Mouse (Mus musculus): ENCODE measurements around the gene Trp53tg5. TPM values are rescaled to one million over a fixed set of nuclear protein-coding genes. Genes with fewer than 3 reads are reported as not detected.

The Trp53tg5 gene
- polyA plus RNA-seq, 1 experiment from 2014 or later, result not detected

- Histone ChIP-seq H3K4me1 (ENCODE audit: control insufficient read depth, insufficient read depth, low read depth, low read length) (no peaks in the 10 kb centered on the region), H3K27ac (ENCODE audit: low read depth, low read length) (no peak overlapping the region), H3K4me3 (ENCODE audit: low read length) (no peak overlapping the region), H3K27me3 (replicated peaks; ENCODE audit: control insufficient read depth, insufficient read depth, low read length) (no peaks in the 10 kb centered on the region), H3K9ac (ENCODE audit: low read depth, low read length) (no peak overlapping the region), H3K9me3 (ENCODE audit: control insufficient read depth, low read length) (no peaks in the 10 kb centered on the region), H3K36me3 (ENCODE audit: control insufficient read depth, insufficient read depth, low read length) (no peaks in the 10 kb centered on the region), H3K4me2 (ENCODE audit: low read length) (no peak overlapping the region)
- no peak for ATAC-seq
- WGBS, result 93% methylated on average over 15 of the region's 15 CpGs
Observed at GRCm38 (mm10) chr2:164422675-164423393, 50.7 kb downstream of the Trp53tg5 start.

- no peaks in the 10 kb centered on the region for H3K4me1 ChIP-seq (ENCODE audit: control insufficient read depth, insufficient read depth, low read depth, low read length)
- no peak for ATAC-seq
Observed at GRCm38 (mm10) chr2:164421979-164422378, 51.5 kb downstream of the Trp53tg5 start.

GRCm38 (mm10) chr2:164421306-164421705, 52.2 kb downstream of the Trp53tg5 start:
- no peak for ATAC-seq
- no peak overlapping the region for H3K4me3 ChIP-seq (ENCODE audit: low read length)
- H3K9ac ChIP-seq (ENCODE audit: low read depth, low read length), result no peak overlapping the region
- H3K27me3 ChIP-seq (replicated peaks; ENCODE audit: control insufficient read depth, insufficient read depth, low read length), result no peaks in the 10 kb centered on the region
- H3K4me1 ChIP-seq (ENCODE audit: control insufficient read depth, insufficient read depth, low read depth, low read length), result no peaks in the 10 kb centered on the region
- H3K36me3 ChIP-seq (ENCODE audit: control insufficient read depth, insufficient read depth, low read length), result no peaks in the 10 kb centered on the region
- H3K27ac ChIP-seq (ENCODE audit: low read depth, low read length), result no peak overlapping the region
- H3K9me3 ChIP-seq (ENCODE audit: control insufficient read depth, low read length), result no peaks in the 10 kb centered on the region
- no peak overlapping the region for H3K4me2 ChIP-seq (ENCODE audit: low read length)
- 92% methylated on average over 7 of the region's 7 CpGs for WGBS

More at GRCm38 (mm10) chr2:164421979-164422378, 51.5 kb downstream of the Trp53tg5 start:
- Histone ChIP-seq H3K9me3 (ENCODE audit: control insufficient read depth, low read length) (no peaks in the 10 kb centered on the region), H3K27me3 (replicated peaks; ENCODE audit: control insufficient read depth, insufficient read depth, low read length) (no peaks in the 10 kb centered on the region), H3K27ac (ENCODE audit: low read depth, low read length) (no peak overlapping the region), H3K36me3 (ENCODE audit: control insufficient read depth, insufficient read depth, low read length) (no peaks in the 10 kb centered on the region), H3K4me2 (ENCODE audit: low read length) (no peak overlapping the region), H3K9ac (ENCODE audit: low read depth, low read length) (no peak overlapping the region), H3K4me3 (ENCODE audit: low read length) (no peak overlapping the region)
- 85% methylated on average over 8 of the region's 8 CpGs for WGBS

Other genes starting within 250 kb of the Trp53tg5 start
- not detected in 2 replicates for gene Svs2, start 235.3 kb downstream of the Trp53tg5 start, polyA plus RNA-seq (2015; fragmentation: Nextera tagmentation; extraction: Ambion mirVana)
- gene Svs3b, start 217.1 kb downstream of the Trp53tg5 start, polyA plus RNA-seq (2015; fragmentation: Nextera tagmentation; extraction: Ambion mirVana), result not detected in 2 replicates
- not detected in 2 replicates for gene Svs4, start 195.3 kb downstream of the Trp53tg5 start, polyA plus RNA-seq (2015; fragmentation: Nextera tagmentation; extraction: Ambion mirVana)
- gene Svs3a, start 184.5 kb downstream of the Trp53tg5 start, polyA plus RNA-seq (2015; fragmentation: Nextera tagmentation; extraction: Ambion mirVana), result not detected in 2 replicates
- gene Svs6, start 157.0 kb downstream of the Trp53tg5 start, polyA plus RNA-seq (2015; fragmentation: Nextera tagmentation; extraction: Ambion mirVana), result not detected in 2 replicates
- not detected in 2 replicates for gene Svs5, start 141.0 kb downstream of the Trp53tg5 start, polyA plus RNA-seq (2015; fragmentation: Nextera tagmentation; extraction: Ambion mirVana)
- 0.66 and 0.75 TPM in 2 replicates for gene Slpi, start 84.6 kb downstream of the Trp53tg5 start, polyA plus RNA-seq (2015; fragmentation: Nextera tagmentation; extraction: Ambion mirVana)
- 0.06 and 0.15 TPM in 2 replicates for gene Rbpjl, start 70.6 kb downstream of the Trp53tg5 start, polyA plus RNA-seq (2015; fragmentation: Nextera tagmentation; extraction: Ambion mirVana)
- gene Matn4, start 68.6 kb downstream of the Trp53tg5 start, polyA plus RNA-seq (2015; fragmentation: Nextera tagmentation; extraction: Ambion mirVana), result 3.8 TPM in 2 replicates
- 13.0 and 15.3 TPM in 2 replicates for gene Sdc4, start 29.8 kb downstream of the Trp53tg5 start, polyA plus RNA-seq (2015; fragmentation: Nextera tagmentation; extraction: Ambion mirVana)
- 89.7 and 95.6 TPM in 2 replicates for gene Sys1, start 16.8 kb downstream of the Trp53tg5 start, polyA plus RNA-seq (2015; fragmentation: Nextera tagmentation; extraction: Ambion mirVana)
- 4.1 and 12.3 TPM in 2 replicates for gene Gm20458, start 12.8 kb downstream of the Trp53tg5 start, polyA plus RNA-seq (2015; fragmentation: Nextera tagmentation; extraction: Ambion mirVana)
- 23.8 and 27.3 TPM in 2 replicates for gene Dbndd2, start 12.4 kb upstream of the Trp53tg5 start, polyA plus RNA-seq (2015; fragmentation: Nextera tagmentation; extraction: Ambion mirVana)
- 97.7 and 101 TPM in 2 replicates for gene Pigt, start 23.8 kb upstream of the Trp53tg5 start, polyA plus RNA-seq (2015; fragmentation: Nextera tagmentation; extraction: Ambion mirVana)
- gene Wfdc2, start 88.7 kb upstream of the Trp53tg5 start, polyA plus RNA-seq (2015; fragmentation: Nextera tagmentation; extraction: Ambion mirVana), result 2.9 TPM in 2 replicates
- gene Spint3, start 99.7 kb upstream of the Trp53tg5 start, polyA plus RNA-seq (2015; fragmentation: Nextera tagmentation; extraction: Ambion mirVana), result not detected in 2 replicates
- gene Wfdc6a, start 111.7 kb upstream of the Trp53tg5 start, polyA plus RNA-seq (2015; fragmentation: Nextera tagmentation; extraction: Ambion mirVana), result 0.20 TPM in 2 replicates
- gene Eppin, start 119.9 kb upstream of the Trp53tg5 start, polyA plus RNA-seq (2015; fragmentation: Nextera tagmentation; extraction: Ambion mirVana), result not detected in 2 replicates
- gene Wfdc6b, start 139.8 kb upstream of the Trp53tg5 start, polyA plus RNA-seq (2015; fragmentation: Nextera tagmentation; extraction: Ambion mirVana), result not detected in 2 replicates
- gene Wfdc8, start 139.9 kb upstream of the Trp53tg5 start, polyA plus RNA-seq (2015; fragmentation: Nextera tagmentation; extraction: Ambion mirVana), result not detected in 2 replicates
- gene Wfdc16, start 165.1 kb upstream of the Trp53tg5 start, polyA plus RNA-seq (2015; fragmentation: Nextera tagmentation; extraction: Ambion mirVana), result not detected in 2 replicates
- gene Wfdc10, start 182.3 kb upstream of the Trp53tg5 start, polyA plus RNA-seq (2015; fragmentation: Nextera tagmentation; extraction: Ambion mirVana), result not detected in 2 replicates
- gene Wfdc9, start 182.9 kb upstream of the Trp53tg5 start, polyA plus RNA-seq (2015; fragmentation: Nextera tagmentation; extraction: Ambion mirVana), result not detected in 2 replicates
- gene Wfdc11, start 200.4 kb upstream of the Trp53tg5 start, polyA plus RNA-seq (2015; fragmentation: Nextera tagmentation; extraction: Ambion mirVana), result not detected in 2 replicates
- gene Wfdc13, start 211.4 kb upstream of the Trp53tg5 start, polyA plus RNA-seq (2015; fragmentation: Nextera tagmentation; extraction: Ambion mirVana), result 0.15 TPM in 1 of 2 replicates, not detected in the other
- not detected in 2 replicates for gene Spint4, start 224.8 kb upstream of the Trp53tg5 start, polyA plus RNA-seq (2015; fragmentation: Nextera tagmentation; extraction: Ambion mirVana)
- not detected in 2 replicates for gene Spint5, start 241.6 kb upstream of the Trp53tg5 start, polyA plus RNA-seq (2015; fragmentation: Nextera tagmentation; extraction: Ambion mirVana)

All from hindbrain, embryonic 16.5 days (tissue).